Mouse (Mus musculus) E14TG2a.4 (cell line): Measurements from ENCODE around the gene Tmem115.

Experiments used
- CTCF ChIP-seq: conservative IDR thresholded peaks from 2 replicates; pipeline ENCODE4 v1.5.1; 2014; ENCODE audit warnings: low read length
- NANOG ChIP-seq: IDR thresholded peaks from 2 replicates; pipeline ENCODE4 v1.6.1; 2014; ENCODE audit warnings: borderline replicate concordance, low read length, mixed read lengths
- POU5F1 ChIP-seq: IDR thresholded peaks from 2 replicates; pipeline ENCODE4 v1.6.1; 2014; ENCODE audit warnings: low read length, borderline replicate concordance

DNA sequence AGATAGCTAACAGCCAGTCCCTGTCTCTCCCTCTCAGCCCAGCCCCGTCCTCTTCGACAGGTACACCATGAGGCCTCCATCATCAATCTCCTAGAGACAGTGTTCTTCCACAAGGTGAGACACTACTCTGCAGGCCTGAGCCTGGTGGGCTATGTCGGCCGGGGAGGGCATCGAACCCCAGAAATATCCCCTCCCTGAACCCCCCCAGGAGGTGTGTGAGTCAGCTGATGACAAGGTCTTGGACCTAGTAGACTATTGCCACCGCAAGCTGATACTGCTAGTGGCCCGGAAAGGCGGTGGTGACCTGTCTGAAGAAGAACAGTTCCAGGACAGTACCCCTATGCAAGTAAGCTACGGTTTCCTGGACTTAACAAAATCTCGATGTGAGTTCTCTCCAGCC lies 15.1 kb downstream of the Tmem115 start:
- TF ChIP-seq CTCF (no peak), POU5F1 (no peak), NANOG (no peak)
